Mouse (Mus musculus) stomach, embryonic 15.5 days (tissue): Measurements from ENCODE around the gene Msh5. TPM values are rescaled to one million over a fixed set of nuclear protein-coding genes. Genes with fewer than 3 reads are reported as not detected.
"Not testable (repeated sequence)": the region's sequence is repeated elsewhere in the genome, so short reads cannot be mapped to it uniquely, and the experiment has no call there.

Source experiments
- ATAC-seq: fragments of 200-750 bp; cut with Nextera tagmentation; 2 replicates; pipeline ENCODE4 v1.8.0; 2017; ENCODE audit warnings: low read depth, moderate number of reproducible peaks, moderate TSS enrichment; ENCODE audit not compliant: insufficient read depth, low FRiP score
- H3K27ac ChIP-seq: fragments of 300-500 bp; sonication (generic); 2 replicates; pipeline ENCODE4 v1.5.1; 2015; ENCODE audit warnings: mild to moderate bottlenecking, inconsistent platforms
- H3K27me3 ChIP-seq: fragments of 300-500 bp; sonication (generic); replicated peaks from 2 replicates; pipeline ENCODE4 v1.6.1; 2015; ENCODE audit warnings: inconsistent platforms
- H3K36me3 ChIP-seq: fragments of 300-500 bp; sonication (generic); 2 replicates; pipeline ENCODE4 v1.6.1; 2015; ENCODE audit warnings: inconsistent platforms
- H3K4me1 ChIP-seq: fragments of 300-500 bp; sonication (generic); 2 replicates; pipeline ENCODE4 v1.6.1; 2015; ENCODE audit warnings: inconsistent platforms
- H3K4me2 ChIP-seq: fragments of 300-500 bp; sonication (generic); 2 replicates; pipeline ENCODE4 v1.6.1; 2015; ENCODE audit warnings: mild to moderate bottlenecking, inconsistent platforms
- H3K4me3 ChIP-seq: fragments of 300-500 bp; sonication (generic); replicated peaks from 2 replicates; pipeline ENCODE4 v1.5.1; 2015; ENCODE audit warnings: inconsistent platforms
- H3K9ac ChIP-seq: fragments of 300-500 bp; sonication (generic); 2 replicates; pipeline ENCODE4 v1.6.1; 2015; ENCODE audit warnings: inconsistent platforms
- H3K9me3 ChIP-seq: fragments of 300-500 bp; sonication (generic); 2 replicates; pipeline ENCODE4 v1.6.1; 2016; ENCODE audit warnings: inconsistent platforms
- WGBS: fragments of 180-500 bp; shearing (Covaris S2); methylation state at CpG from one replicate; pipeline ENCODE4 v1.1.7; 2015; 5-methylcytosine and 5-hydroxymethylcytosine counted together
- polyA plus RNA-seq: library from polyadenylated mRNA; unstranded; fragments of >200 nt; fragmentation: Nextera tagmentation; extraction: Ambion mirVana; gene quantifications from 2 replicates; pipeline ENCODE4 v1.2.1, GENCODE M21; 2015

Gene Msh5
- polyA plus RNA-seq, 1 experiment from 2014 or later, result 4.8 TPM

DNA sequence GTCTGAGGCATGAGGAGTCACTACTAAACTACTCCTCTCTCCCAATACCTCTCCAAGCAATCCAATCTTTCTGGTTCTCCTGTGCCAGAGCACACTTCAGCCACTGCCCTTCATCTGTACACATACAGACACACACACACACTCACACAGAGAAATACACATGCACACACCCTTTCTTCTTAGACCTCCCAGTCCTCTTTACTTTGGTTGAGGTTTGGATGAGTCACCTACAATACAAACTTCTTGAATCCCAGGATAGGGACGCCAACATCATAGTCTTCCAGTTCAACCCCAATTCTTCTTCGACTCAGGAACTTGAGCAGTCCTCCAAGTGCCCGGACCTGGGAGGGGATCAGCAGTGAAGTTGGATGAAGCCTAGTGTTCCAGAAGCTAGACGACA is 2.8 kb downstream of the Msh5 start:
- Histone ChIP-seq H3K4me1 (peaks cover 33% of the 10 kb centered on the region), H3K36me3 (no peaks in the 10 kb centered on the region), H3K27me3 (no peaks in the 10 kb centered on the region), H3K4me2 (no peak overlapping the region), H3K4me3 (no peak overlapping the region), H3K9me3 (no peaks in the 10 kb centered on the region), H3K9ac (no peak overlapping the region), H3K27ac (peak overlapping the region; percentile 98)
- WGBS, result 68% methylated on average over 4 of the region's 4 CpGs
- no peak for ATAC-seq

DNA sequence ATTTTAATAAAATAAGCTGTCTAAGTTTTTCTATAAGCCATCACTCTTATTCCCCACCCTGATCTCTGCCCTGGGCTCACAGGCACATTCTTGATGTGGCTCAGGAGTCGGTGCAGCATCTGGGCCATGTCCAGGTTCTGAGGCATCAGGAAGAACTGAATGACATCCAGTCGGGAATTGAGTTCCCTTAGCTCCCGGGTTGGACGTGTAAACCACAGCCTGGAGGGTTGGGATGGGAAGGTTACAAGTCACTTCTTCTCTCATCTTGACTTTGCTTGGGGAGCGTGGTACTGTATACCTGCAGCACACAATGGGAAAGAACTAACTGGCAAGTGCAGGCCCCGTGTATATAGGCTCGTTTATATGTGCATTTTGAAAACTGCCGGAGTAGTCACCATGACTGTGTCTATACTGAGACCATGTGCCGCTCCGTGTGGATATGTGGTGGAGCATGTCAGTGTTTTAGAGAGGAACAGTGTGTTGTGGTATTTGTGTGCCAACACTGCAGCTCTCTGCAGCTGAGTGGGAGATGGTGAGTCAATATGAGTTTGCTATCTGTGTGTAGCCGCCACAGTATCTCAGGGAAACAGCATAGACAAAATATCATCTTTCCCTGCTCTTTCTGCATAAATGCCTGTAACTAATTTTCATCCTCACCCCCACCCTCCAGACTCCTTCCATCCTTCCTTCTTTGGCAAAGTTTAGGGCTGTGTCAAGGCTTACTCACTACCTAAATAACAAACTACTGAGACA is 7.2 kb downstream of the Msh5 start:
- no peaks in the 10 kb centered on the region for H3K36me3 ChIP-seq
- no peak overlapping the region for H3K4me2 ChIP-seq
- H3K9ac ChIP-seq, result no peak overlapping the region
- ATAC-seq, result no peak
- no peaks in the 10 kb centered on the region for H3K27me3 ChIP-seq
- H3K4me1 ChIP-seq, result peaks cover 7% of the 10 kb centered on the region; the same call in 1 of the 2 replicates
- no peak overlapping the region for H3K4me3 ChIP-seq
- H3K27ac ChIP-seq, result no peak overlapping the region
- WGBS, result 80% methylated on average over 11 of the region's 11 CpGs
- no peaks in the 10 kb centered on the region for H3K9me3 ChIP-seq

DNA sequence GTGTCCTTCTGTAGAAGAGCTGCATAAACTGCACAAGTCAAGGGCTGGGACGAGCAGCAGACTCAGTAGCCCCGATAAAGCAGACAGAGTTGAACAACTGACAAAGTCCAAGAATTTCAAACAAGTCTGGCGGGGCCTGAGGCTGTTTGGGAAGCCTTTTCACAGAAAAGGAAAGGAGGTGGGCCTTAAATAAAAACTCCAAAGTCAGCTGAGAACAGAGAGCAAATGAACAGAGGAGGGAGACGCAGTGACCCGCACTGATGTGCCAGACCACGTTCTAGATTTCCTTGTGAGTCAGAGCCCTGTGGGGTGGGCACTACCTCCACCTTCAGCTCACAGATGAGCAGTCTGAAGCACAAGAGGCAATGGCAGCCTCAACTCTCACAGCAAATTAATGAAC is 11.6 kb downstream of the Msh5 start:
- no peak overlapping the region for H3K4me2 ChIP-seq
- WGBS, result 60% methylated on average over 6 of the region's 6 CpGs
- H3K4me1 ChIP-seq, result peaks cover 4% of the 10 kb centered on the region
- H3K27me3 ChIP-seq, result no peaks in the 10 kb centered on the region
- H3K27ac ChIP-seq, result 0 out of 2 replicates have a peak overlapping the region, but pooled peaks have one; percentile 9
- no peak for ATAC-seq
- H3K36me3 ChIP-seq, result no peaks in the 10 kb centered on the region
- no peaks in the 10 kb centered on the region for H3K9me3 ChIP-seq
- no peak overlapping the region for H3K9ac ChIP-seq
- H3K4me3 ChIP-seq, result no peak overlapping the region

DNA sequence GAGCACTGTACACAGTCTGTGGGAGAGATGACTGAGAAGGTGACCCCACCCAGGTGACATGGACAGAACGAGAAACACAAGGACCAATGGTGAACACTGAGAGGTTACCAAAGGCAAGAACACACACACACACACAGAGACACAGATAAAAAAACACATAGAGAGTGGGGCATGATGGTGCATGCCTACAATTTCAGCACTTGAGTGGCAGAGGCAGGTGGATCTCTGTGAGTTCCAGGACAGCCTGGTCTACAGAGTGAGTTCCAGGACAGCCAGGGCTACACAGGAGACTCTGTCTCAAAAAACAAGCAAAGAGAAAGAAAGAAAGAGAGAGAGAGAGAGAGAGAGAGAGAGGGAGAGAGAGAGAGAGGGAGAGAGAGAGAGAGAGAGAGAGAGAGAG is 12.8 kb downstream of the Msh5 start:
- not testable (repeated sequence) for H3K9ac ChIP-seq, H3K27me3 ChIP-seq, H3K36me3 ChIP-seq, H3K4me3 ChIP-seq, H3K9me3 ChIP-seq, H3K4me1 ChIP-seq, ATAC-seq, H3K4me2 ChIP-seq, H3K27ac ChIP-seq
- 67% methylated on average over 1 of the region's 1 CpGs for WGBS

DNA sequence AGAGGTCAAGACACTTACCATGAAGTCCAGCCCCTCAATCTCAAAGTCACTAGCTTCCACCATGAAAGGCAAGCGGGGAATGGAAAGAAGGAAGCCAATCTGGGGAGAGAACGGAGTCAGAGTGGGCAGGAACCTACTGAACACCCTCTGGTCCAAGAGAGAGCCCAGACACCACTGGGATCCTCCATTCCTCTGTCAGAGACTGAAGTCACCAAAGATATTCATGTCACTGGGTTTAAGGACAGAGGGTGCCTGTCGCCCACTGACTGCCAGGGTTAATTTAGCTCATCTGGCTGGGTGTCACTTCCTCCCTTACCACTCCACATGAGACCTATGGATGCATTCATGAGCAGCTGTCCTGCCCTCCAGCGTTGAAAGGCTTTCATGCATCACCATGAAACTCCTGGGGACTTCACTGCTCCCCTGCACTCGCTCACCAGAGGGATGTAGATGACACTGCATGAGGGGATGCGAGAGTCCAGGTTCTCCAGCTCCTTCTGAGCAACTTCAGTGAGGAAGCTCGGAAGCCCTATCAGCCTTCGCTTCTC is 14.1 kb downstream of the Msh5 start:
- Histone ChIP-seq H3K36me3 (no peaks in the 10 kb centered on the region), H3K27ac (no peak overlapping the region)
- 71% methylated on average over 8 of the region's 8 CpGs for WGBS

DNA sequence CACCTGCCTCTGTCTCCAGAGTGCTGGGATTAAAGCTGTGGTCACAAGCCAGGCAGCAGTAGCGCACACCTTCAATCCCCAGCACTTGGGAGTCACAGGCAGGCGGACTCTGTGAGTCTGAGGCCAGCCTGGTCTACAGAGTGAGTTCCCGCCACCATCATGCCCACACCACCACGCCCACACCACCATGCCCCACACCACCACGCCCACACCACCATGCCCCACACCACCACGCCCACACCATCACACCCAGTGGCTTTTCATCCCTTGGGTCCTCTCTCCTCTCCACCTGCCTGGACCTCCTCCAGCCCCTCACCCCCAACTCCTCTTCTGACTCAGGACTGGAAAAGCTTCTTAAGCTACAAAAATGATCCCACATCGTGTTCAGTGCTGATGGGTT is 14.7 kb downstream of the Msh5 start:
- H3K36me3 ChIP-seq, result no peaks in the 10 kb centered on the region
- ATAC-seq, result no peak
- WGBS, result 89% methylated on average over 7 of the region's 7 CpGs
- H3K4me1 ChIP-seq, result peaks cover 7% of the 10 kb centered on the region
- H3K9me3 ChIP-seq, result no peaks in the 10 kb centered on the region
- H3K9ac ChIP-seq, result no peak overlapping the region
- no peak overlapping the region for H3K4me3 ChIP-seq
- no peaks in the 10 kb centered on the region for H3K27me3 ChIP-seq
- H3K27ac ChIP-seq, result no peak overlapping the region
- no peak overlapping the region for H3K4me2 ChIP-seq

More for the DNA sequence above, 14.1 kb downstream of the Msh5 start:
- Histone ChIP-seq H3K27me3 (no peaks in the 10 kb centered on the region), H3K9ac (no peak overlapping the region), H3K4me3 (no peak overlapping the region), H3K4me1 (peaks cover 7% of the 10 kb centered on the region), H3K4me2 (no peak overlapping the region), H3K9me3 (no peaks in the 10 kb centered on the region)
- ATAC-seq, result no peak

DNA sequence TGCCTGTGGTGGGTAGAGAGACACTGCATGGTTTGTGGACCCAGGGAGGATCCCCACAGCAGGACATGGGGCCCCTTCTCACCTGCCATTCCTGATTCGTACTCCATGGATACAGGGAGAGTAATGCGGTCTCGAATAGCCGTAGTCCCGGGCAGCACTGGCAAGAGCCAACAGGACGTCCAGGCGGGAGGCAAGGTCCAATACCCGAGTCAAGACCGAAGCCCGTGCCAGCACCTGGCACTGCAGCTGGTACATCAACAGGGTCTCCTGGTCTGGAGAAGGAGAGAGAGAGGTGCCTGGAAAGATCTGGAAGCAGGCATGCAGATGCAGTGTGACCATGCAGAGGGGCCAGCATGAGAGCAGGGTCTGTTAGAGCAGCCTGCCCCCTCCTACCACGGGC is 15.3 kb downstream of the Msh5 start:
- no peak for ATAC-seq
- no peaks in the 10 kb centered on the region for H3K36me3 ChIP-seq
- 92% methylated on average over 11 of the region's 11 CpGs for WGBS

DNA sequence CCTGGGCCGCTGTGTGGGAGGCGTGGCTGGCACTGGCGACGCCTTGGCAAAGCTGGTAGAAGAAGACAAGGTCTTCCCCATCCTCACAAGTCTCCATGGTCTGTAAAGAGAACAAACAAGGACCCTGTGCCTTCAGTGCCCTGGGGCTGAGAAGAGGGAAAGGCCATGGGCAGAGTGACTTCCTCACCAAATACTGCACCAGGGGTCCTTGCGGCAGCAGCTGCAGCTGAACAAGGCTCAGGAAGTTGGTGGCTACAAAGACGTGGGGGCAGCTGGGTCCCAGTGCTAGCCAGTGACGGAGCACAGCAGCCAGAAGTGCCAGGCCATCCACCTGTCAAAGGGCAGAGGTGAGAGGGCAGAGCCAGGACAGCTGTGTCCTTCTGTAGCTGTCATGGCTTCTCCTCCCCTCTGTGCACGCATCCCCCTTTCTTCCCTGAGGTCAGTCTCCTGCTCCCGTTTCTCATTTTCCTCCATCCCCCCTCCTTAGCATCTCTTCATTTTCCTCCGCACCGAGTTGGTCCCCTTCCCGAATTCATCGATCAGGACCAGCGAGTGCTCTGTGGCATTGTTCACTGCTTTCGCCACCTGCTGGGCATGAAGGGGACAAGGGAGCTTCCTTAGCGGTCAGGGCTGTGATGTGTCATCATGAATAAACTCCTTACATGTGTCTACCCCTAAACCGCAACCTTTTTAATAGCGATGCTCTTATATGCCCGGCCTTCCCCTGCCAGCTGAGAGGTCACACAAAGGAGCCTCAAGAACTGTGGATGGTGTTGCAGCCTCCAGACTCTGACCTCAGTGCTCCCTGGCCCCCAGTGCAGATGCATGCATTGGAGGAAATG is 16.6 kb downstream of the Msh5 start:
- ATAC-seq, result no peak
- 38% methylated on average over 19 of the region's 19 CpGs for WGBS
- Histone ChIP-seq H3K27me3 (no peaks in the 10 kb centered on the region), H3K4me3 (no peak overlapping the region), H3K4me1 (peaks cover 11% of the 10 kb centered on the region), H3K9ac (no peak overlapping the region), H3K9me3 (no peaks in the 10 kb centered on the region), H3K4me2 (no peak overlapping the region), H3K27ac (no peak overlapping the region), H3K36me3 (no peaks in the 10 kb centered on the region)

More for the DNA sequence above, 15.3 kb downstream of the Msh5 start:
- no peak overlapping the region for H3K4me2 ChIP-seq
- no peak overlapping the region for H3K9ac ChIP-seq
- no peak overlapping the region for H3K4me3 ChIP-seq
- peaks cover 8% of the 10 kb centered on the region for H3K4me1 ChIP-seq
- no peaks in the 10 kb centered on the region for H3K27me3 ChIP-seq
- H3K9me3 ChIP-seq, result no peaks in the 10 kb centered on the region
- no peak overlapping the region for H3K27ac ChIP-seq

DNA sequence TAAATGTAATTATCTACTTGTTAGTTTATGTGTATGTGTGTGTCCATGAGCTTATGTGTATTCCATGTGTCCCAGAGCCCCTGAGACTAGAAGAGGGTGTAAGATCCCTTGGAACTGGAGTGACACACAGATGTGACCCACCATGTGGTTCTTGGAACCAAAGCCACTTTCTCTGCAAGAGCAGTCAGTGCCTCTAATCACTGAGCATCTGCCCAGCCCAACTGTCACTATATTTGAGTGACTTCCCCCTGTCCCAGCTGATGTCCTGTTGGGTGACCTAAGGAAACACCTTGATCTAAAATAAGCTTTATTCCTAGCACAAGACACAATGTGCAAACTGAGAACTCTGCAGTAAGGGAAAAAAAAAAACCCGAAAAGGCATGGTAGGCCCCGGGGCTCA is 18.2 kb downstream of the Msh5 start:
- Histone ChIP-seq H3K4me2 (no peak overlapping the region), H3K4me3 (no peak overlapping the region), H3K27ac (no peak overlapping the region), H3K9me3 (no peaks in the 10 kb centered on the region), H3K9ac (no peak overlapping the region), H3K36me3 (no peaks in the 10 kb centered on the region), H3K4me1 (peaks cover 20% of the 10 kb centered on the region), H3K27me3 (no peaks in the 10 kb centered on the region)
- 81% methylated on average over 2 of the region's 2 CpGs for WGBS
- no peak for ATAC-seq

DNA sequence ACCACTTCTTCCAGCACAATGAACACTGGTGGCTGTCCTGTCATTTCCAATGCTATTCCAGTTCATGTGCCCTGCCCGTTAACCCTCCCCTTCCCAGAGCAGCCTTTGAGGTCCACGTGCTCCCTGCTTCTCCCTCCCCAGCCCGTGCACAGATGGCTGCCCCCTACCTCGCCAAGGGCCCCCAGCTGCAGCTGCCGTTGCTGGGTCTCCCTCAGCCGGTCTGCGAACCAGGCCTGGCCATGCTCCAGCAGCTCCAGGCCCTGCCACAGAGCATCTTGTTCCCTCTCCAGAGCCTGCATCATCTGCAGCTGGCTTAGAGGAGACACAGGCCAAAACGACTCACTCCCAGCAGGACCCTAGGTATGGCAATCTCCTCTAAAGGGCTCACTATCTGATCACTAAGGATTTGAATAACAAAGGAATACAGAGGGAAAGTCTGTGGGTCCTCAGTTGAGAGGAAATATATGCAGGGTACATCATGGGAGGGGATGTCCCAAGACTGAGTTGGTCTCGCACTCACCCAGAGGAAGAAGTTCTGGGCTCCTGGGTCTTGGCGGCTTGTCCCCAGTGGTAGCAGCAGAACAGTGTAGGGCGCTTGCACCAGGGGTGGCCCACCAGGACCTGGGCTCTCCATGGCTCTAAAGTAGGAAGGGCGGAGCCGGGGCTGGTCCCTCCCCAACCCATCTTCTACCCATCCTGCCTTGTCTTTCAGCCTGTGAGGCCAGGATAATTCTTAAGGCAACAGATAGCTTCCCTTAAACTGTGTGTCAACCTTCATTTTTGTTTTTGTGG is 19.1 kb downstream of the Msh5 start, which contains the start of gene Sapcd1:
Sapcd1 (minus strand) TSS at position 740 of the 792 bp plus-strand sequence.
- WGBS, result 41% methylated on average over 13 of the region's 13 CpGs
- Histone ChIP-seq H3K9ac (no peak within 1 kb of the TSS), H3K27ac (peak within 1 kb of the TSS; percentile 80), H3K36me3 (no peaks in the 10 kb centered on the region), H3K27me3 (no peaks in the 10 kb centered on the region), H3K9me3 (no peaks in the 10 kb centered on the region), H3K4me3 (peak within 1 kb of the TSS; percentile 20; the same call in 1 of the 2 replicates), H3K4me2 (peak within 1 kb of the TSS; percentile 34), H3K4me1 (peaks cover 20% of the 10 kb centered on the region)
- peak; percentile 48 for ATAC-seq

DNA sequence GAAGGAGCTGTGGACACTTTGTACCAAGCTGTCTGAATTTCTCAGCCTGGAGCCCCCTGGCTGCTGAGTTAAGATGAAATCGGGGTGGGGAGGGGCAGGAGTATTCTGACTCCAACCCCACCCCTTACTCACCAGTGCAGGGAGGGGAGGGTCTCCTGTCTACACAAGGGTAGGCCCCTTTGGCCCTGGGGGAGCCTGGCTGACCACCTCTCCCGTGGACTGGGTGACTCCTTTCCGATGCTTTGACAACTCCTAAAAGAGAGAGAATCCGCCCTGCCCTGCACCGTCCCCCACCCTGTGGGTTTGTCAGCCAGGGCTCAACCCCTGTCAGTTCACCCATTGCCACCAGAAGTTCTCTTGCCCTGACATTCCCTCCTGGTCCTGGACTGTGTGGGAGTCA is 20.3 kb downstream of the Msh5 start:
- no peak for ATAC-seq
- Histone ChIP-seq H3K9me3 (no peaks in the 10 kb centered on the region), H3K9ac (no peak overlapping the region), H3K27ac (peak overlapping the region; percentile 35; the same call in 1 of the 2 replicates), H3K36me3 (no peaks in the 10 kb centered on the region), H3K4me3 (no peak overlapping the region), H3K4me1 (peaks cover 25% of the 10 kb centered on the region), H3K27me3 (no peaks in the 10 kb centered on the region), H3K4me2 (peak overlapping the region; percentile 27; the same call in 1 of the 2 replicates)
- 73% methylated on average over 5 of the region's 5 CpGs for WGBS
